Mouse (Mus musculus) heart, adult 9 months (tissue): ENCODE data around the gene Abhd17c.

Experiments
- DNase-seq, 2 experiments: peaks; one replicate each; pipeline ENCODE4 v3.0.0; 2022; ENCODE audit warnings: low spot score in 2 of 2

Gene Abhd17c

DNA sequence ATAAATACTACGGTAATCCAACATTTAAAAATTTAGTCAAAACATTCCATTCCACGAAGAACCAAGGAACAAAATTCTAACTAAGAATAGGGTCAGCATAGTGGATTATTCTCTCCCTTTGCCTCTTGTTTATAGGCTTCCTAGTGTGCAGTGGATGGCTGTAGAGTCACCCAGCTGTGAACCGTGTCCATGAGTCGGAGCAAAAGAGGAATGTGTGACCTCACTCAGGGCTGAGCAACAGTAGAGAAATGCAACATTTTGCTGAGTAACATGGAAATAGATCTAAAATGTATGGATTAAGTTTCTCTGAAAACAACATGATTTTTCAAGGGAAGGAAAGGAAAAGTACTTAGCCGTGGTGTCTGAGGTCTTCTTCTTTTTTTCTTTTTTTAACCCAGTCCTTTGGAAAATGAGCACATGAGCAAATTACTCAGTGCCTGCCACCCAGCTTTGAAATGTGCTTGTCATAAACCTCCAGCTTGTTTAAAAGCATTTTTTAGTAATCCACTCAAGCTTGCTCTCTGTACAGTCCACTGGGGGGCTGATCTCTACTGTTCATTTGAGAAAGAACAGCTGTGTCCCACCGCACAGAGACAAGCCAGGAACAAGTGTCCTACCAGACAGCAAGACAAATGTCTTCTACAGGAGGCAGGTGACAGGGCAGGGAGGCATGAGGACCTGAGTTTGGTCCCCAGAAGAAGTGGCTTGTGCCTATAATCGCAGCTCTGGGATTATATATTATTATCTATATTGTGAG is 74.3 kb downstream of the Abhd17c start:
- no peak for DNase-seq

DNA sequence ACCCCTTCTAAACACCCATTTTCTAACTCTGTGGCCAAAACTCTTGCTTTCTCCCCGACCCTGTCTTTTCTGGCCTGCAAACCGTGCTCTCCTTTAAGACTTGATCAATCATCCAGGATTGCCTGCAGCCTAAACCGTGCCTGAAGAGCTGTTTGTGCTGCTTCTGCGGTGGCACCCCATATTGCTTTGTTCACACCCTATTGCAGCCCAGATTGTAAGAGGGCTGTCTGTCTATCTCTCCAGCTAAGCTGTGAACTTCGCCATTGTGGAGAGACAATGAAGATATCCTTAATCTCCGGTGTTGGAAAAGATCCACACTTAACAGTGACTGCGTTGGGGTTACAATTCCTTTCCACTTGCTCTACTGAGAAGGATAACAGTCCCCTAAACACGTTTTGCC is 77.4 kb downstream of the Abhd17c start:
- DNase-seq: no peak

DNA sequence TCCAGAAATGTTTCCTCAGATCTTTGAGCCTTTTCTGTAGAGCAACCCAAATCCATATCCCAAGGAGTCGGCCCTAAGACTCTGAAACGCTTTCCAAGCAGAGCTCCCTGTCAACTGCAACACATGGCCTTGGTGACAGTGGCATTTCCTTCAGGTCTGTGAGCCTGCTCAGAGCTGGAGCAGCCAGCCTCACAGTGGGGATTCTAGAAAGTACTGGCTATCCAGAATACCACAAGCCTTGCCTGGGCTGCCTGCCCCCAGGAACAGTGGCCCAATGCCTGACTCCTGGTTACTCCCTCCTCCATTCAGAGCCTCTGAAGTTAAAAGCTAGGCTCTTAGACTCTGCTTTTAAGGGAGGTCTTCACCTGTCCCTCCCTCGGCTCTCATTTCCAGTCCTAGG is 77.8 kb downstream of the Abhd17c start:
- DNase-seq: no peak

DNA sequence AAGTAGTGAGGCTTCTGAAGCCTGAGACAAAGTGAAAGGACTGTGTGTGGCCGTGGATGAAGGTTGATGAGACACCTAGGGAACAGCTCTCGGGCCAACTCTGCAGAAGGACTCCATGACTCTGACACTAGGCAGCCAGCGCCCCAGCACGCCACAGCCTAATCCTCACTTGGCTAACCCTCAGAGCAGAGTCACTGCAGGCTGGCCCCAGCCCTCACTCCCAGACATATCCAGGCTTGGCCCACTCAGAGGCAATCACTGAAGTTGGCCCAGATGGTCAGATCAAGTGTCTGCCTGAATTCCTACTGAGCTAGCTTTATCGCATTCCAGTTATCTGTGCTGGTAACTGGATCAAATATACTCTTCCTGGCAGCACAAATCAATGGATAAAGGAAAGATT is 82.8 kb downstream of the Abhd17c start:
- DNase-seq: no peak

DNA sequence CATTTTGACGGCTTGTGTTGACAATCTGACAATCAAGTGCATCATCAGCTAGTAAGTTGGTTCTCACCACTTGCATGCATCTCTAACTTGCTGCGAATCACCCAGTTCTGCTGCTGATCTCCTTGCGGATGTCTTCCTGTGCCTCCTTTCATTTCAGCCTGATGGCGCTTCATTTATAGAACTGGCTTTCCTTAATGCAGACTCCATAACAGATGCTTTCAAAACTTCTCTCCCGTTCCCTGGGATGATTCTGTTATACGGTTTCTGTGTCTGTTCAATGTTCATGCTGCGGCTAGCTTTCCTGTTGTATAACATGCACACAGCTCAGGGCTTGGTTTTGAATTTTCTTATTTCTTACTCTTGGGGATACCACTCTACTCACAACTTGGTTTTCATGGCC is 91.9 kb downstream of the Abhd17c start:
- no peak for DNase-seq
